Mouse (Mus musculus): Measurements from ENCODE around the gene Hrc. TPM values are rescaled to one million over a fixed set of nuclear protein-coding genes. Genes with fewer than 3 reads are reported as not detected.

Hrc gene
- total and polyA plus RNA-seq, 2 experiments = 0.28 TPM; not detected in 1

DNA sequence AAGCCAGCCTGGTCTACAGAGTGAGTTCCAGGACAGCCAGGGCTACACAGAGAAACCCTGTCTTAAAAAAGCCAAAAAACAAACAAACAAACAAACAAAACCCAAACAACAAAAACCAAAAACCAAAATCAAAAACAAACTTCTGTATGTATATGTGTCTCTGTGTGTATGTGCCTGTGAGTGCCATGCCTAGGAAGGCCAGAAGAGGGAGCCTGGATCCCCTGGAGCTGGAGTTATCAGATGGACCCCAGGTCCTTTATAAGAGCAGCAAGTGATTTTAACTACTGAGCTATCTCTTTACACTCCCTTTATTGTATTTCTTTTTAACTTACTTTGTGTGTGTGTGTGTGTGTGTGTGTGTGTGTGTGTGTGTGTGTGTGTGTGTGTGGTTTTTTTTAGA is 9.3 kb upstream of the Hrc start:
- Histone ChIP-seq H3K9ac (ENCODE audit: low read depth, low read length) (no peak overlapping the region), H3K36me3 (ENCODE audit: control insufficient read depth, insufficient read depth, low read length) (no peaks in the 10 kb centered on the region), H3K27me3 (ENCODE audit: control insufficient read depth, insufficient read depth, low read length) (no peaks in the 10 kb centered on the region), H3K4me3 (ENCODE audit: insufficient read depth, low read depth, low read length) (no peak overlapping the region), H3K27ac (replicated peaks; ENCODE audit: insufficient read depth, low read depth, low read length) (no peak overlapping the region), H3K4me1 (ENCODE audit: control insufficient read depth, insufficient read depth, low read length) (no peaks in the 10 kb centered on the region), H3K79me2 (ENCODE audit: control insufficient read depth, insufficient read depth, low read length) (no peaks in the 10 kb centered on the region)
- DNase-seq (ENCODE audit: extremely low read depth, low read depth, low spot score) = no peak
- TF ChIP-seq POLR2A (IDR thresholded peaks at IDR 0.05; ENCODE audit: extremely low read depth, insufficient read depth, low read length) (no peak), CTCF (IDR thresholded peaks at IDR 0.05; ENCODE audit: low read depth, low read length) (no peak)

DNA sequence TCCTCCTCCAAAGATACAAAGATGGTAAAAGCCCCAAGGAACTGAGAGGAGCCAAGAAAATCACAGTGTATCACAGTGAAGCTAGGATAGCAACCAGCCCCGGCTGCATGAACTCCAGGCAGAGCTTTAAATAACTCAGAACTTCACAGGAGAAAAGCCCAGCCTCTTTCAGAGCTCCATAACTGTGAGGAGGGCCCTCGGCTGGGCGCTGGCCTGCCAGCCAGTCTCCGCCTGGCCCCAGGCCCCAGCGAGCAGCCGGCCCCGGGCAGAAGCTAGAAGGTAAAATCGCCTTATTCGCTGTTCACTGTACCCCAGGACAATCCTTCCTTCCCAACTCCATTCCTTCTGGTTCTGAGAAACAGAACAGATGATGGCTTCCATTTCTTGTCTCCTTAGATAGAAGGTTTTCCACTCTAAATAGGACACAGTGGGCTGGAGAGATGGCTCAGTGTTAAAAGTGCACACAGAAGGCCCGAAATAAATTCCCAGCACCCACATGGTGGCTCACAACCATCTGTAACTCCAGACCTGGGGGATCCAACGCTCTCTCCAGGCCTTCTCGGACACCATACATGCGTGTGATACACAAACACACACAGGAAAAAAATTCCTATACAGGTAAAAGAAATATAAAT is 6.1 kb upstream of the Hrc start:
- no peak for TF ChIP-seq CTCF (IDR thresholded peaks at IDR 0.05; ENCODE audit: low read depth, low read length)
- no peak for TF ChIP-seq POLR2A (IDR thresholded peaks at IDR 0.05; ENCODE audit: extremely low read depth, insufficient read depth, low read length)
- Histone ChIP-seq H3K27ac (replicated peaks; ENCODE audit: insufficient read depth, low read depth, low read length) (no peak overlapping the region), H3K4me3 (ENCODE audit: insufficient read depth, low read depth, low read length) (no peak overlapping the region), H3K36me3 (ENCODE audit: control insufficient read depth, insufficient read depth, low read length) (no peaks in the 10 kb centered on the region), H3K4me1 (ENCODE audit: control insufficient read depth, insufficient read depth, low read length) (no peaks in the 10 kb centered on the region; the same call in 1 of the 2 replicates), H3K79me2 (ENCODE audit: control insufficient read depth, insufficient read depth, low read length) (no peaks in the 10 kb centered on the region), H3K27me3 (ENCODE audit: control insufficient read depth, insufficient read depth, low read length) (no peaks in the 10 kb centered on the region), H3K9ac (ENCODE audit: low read depth, low read length) (no peak overlapping the region)
- 92% methylated on average over 13 of the region's 13 CpGs for WGBS
- no peak for DNase-seq (ENCODE audit: extremely low read depth, low read depth, low spot score)

GRCm38 (mm10) chr7:45331502-45331901 is 3.6 kb upstream of the Hrc start:
- Histone ChIP-seq H3K36me3 (ENCODE audit: control insufficient read depth, insufficient read depth, low read length) (no peaks in the 10 kb centered on the region), H3K27ac (replicated peaks; ENCODE audit: insufficient read depth, low read depth, low read length) (no peak overlapping the region), H3K4me1 (ENCODE audit: control insufficient read depth, insufficient read depth, low read length) (no peaks in the 10 kb centered on the region; the same call in 1 of the 2 replicates), H3K4me3 (ENCODE audit: insufficient read depth, low read depth, low read length) (no peak overlapping the region), H3K9ac (ENCODE audit: low read depth, low read length) (no peak overlapping the region), H3K79me2 (ENCODE audit: control insufficient read depth, insufficient read depth, low read length) (no peaks in the 10 kb centered on the region), H3K27me3 (ENCODE audit: control insufficient read depth, insufficient read depth, low read length) (no peaks in the 10 kb centered on the region)
- DNase-seq (ENCODE audit: extremely low read depth, low read depth, low spot score) = no peak
- WGBS = 90% methylated on average over 6 of the region's 6 CpGs
- TF ChIP-seq POLR2A (IDR thresholded peaks at IDR 0.05; ENCODE audit: extremely low read depth, insufficient read depth, low read length) (no peak), CTCF (IDR thresholded peaks at IDR 0.05; ENCODE audit: low read depth, low read length) (peak; percentile 23; the same call in 1 of the 2 replicates)

- TF ChIP-seq CTCF (IDR thresholded peaks at IDR 0.05; ENCODE audit: low read depth, low read length) (no peak), POLR2A (IDR thresholded peaks at IDR 0.05; ENCODE audit: extremely low read depth, insufficient read depth, low read length) (no peak)
- Histone ChIP-seq H3K36me3 (ENCODE audit: control insufficient read depth, insufficient read depth, low read length) (no peaks in the 10 kb centered on the region), H3K4me3 (ENCODE audit: insufficient read depth, low read depth, low read length) (peak overlapping the region; percentile 69), H3K4me1 (ENCODE audit: control insufficient read depth, insufficient read depth, low read length) (no peaks in the 10 kb centered on the region; the same call in 1 of the 2 replicates), H3K9ac (ENCODE audit: low read depth, low read length) (peak overlapping the region; percentile 72), H3K79me2 (ENCODE audit: control insufficient read depth, insufficient read depth, low read length) (no peaks in the 10 kb centered on the region), H3K27ac (replicated peaks; ENCODE audit: insufficient read depth, low read depth, low read length) (no peak overlapping the region), H3K27me3 (ENCODE audit: control insufficient read depth, insufficient read depth, low read length) (no peaks in the 10 kb centered on the region)
- 3% methylated on average over 22 of the region's 22 CpGs for WGBS
- peak; percentile 20 for DNase-seq (ENCODE audit: extremely low read depth, low read depth, low spot score)
Measured at GRCm38 (mm10) chr7:45332685-45333425, 2.2 kb upstream of the Hrc start.

GRCm38 (mm10) chr7:45333431-45333982 is 1.6 kb upstream of the Hrc start, which contains the start of gene Trpm4:
Trpm4 (minus strand) TSS chr7:45333780.
- no peaks in the 10 kb centered on the region for H3K36me3 ChIP-seq (ENCODE audit: control insufficient read depth, insufficient read depth, low read length)
- no peaks in the 10 kb centered on the region for H3K79me2 ChIP-seq (ENCODE audit: control insufficient read depth, insufficient read depth, low read length)
- DNase-seq (ENCODE audit: extremely low read depth, low read depth, low spot score) = no peak
- H3K4me1 ChIP-seq (ENCODE audit: control insufficient read depth, insufficient read depth, low read length) = no peaks in the 10 kb centered on the region; the same call in 1 of the 2 replicates
- 2% methylated on average over 38 of the region's 38 CpGs for WGBS
- no peak within 1 kb of the TSS for H3K27ac ChIP-seq (replicated peaks; ENCODE audit: insufficient read depth, low read depth, low read length)
- TF ChIP-seq CTCF (IDR thresholded peaks at IDR 0.05; ENCODE audit: low read depth, low read length) (no peak), POLR2A (IDR thresholded peaks at IDR 0.05; ENCODE audit: extremely low read depth, insufficient read depth, low read length) (0 out of 2 replicates have a peak, but pooled peaks have one; percentile 17)
- H3K27me3 ChIP-seq (ENCODE audit: control insufficient read depth, insufficient read depth, low read length) = peaks cover 4% of the 10 kb centered on the region; the same call in 1 of the 2 replicates
- H3K9ac ChIP-seq (ENCODE audit: low read depth, low read length) = peak within 1 kb of the TSS; percentile 72
- H3K4me3 ChIP-seq (ENCODE audit: insufficient read depth, low read depth, low read length) = peak within 1 kb of the TSS; percentile 69

Data from liver, adult 2 months (tissue).